Comparison of ENCODE assay signal across 23 mouse cellular contexts in genomic region chr3:122490574-122490973, GRCm38 (mm10).
A peak's percentile ranks its signal among the peaks of the same experiment; 100 is the strongest.
DNase-seq lines count a peak whose midpoint lies in the region; ATAC-seq lines count a peak whose summit lies in the region.
"Had no signal": no experiment of that assay in that cellular context is flagged by ENCODE, and none has a peak within 500 bp of the region (broad histone marks: within the 10 kb centered on the region; RNA-seq: fewer than 3 reads in every experiment).

No protein-coding gene starts in this region.

- DNase-seq in frontal cortex, postnatal 14 days (ENCODE audit: low spot score in 2 of 2): no peak
- peak; percentile 45 to 70 for DNase-seq in left cerebral cortex, adult 9 months (ENCODE audit: low spot score in 2 of 2)
- no peak for DNase-seq in left cerebral cortex, adult 11 months (ENCODE audit: low spot score)
- DNase-seq in right cerebral cortex, postnatal 25 days: peak; percentile 56
- no peak for DNase-seq in right cerebral cortex, postnatal 4 days
- peak; percentile 88 for DNase-seq in telencephalon, adult 2 months (ENCODE audit: low read depth, low spot score)
- DNase-seq in retina, postnatal 1 day: no peak
- DNase-seq: adrenal gland, adult 2 months; adrenal gland, postnatal 14 days; cerebellum, adult 11-12 months; cerebellum, adult 8-10 months; cerebellum, postnatal 10 days; cerebellum, postnatal 36 days; gastrocnemius, postnatal 10 days; gastrocnemius, postnatal 36 days; heart, adult 2 months; heart, postnatal 14 days; heart, postnatal 4 days had no signal

- peak; percentile 62 for ATAC-seq in frontal cortex, adult (ENCODE audit: low TSS enrichment)
- ATAC-seq: CD4-positive, CD25-positive, alpha-beta regulatory T cell, adult 4 months; forebrain, embryonic 13.5 days; hindbrain, postnatal 0 days; inflammation-experienced regulatory T-cells, adult 6 months had no signal

Comparison
In these comparisons a context has a peak if more than half of its experiments do, and no peak if none do; other contexts are left out.
1. DNase-seq: peak in left cerebral cortex, adult 9 months (2 of 2), right cerebral cortex, postnatal 25 days (single experiment) and telencephalon, adult 2 months (single experiment); none in frontal cortex, postnatal 14 days (0 of 2), left cerebral cortex, adult 11 months (single experiment), right cerebral cortex, postnatal 4 days (single experiment) and retina, postnatal 1 day (single experiment).